Mouse (Mus musculus) adrenal gland, postnatal 25 days (tissue): ENCODE results near the gene Ddx23. TPM values are rescaled to one million over a fixed set of nuclear protein-coding genes. Genes with fewer than 3 reads are reported as not detected.

Experiments used
- DNase-seq: peaks from one replicate; pipeline ENCODE4 v3.0.0; 2021; ENCODE audit warnings: mixed read lengths
- total RNA-seq: library from RNA; stranded (reverse); gene quantifications from 2 replicates; pipeline ENCODE4 v1.2.3, GENCODE M21; 2021

The Ddx23 gene
- total RNA-seq, 1 experiment from 2014 or later, result 88.7 TPM

- no peak for DNase-seq
These were observed 29.8 kb downstream of the Ddx23 start for GRCm38 (mm10) chr15:98632921-98633320.

- DNase-seq, result peak; percentile 75
These were observed 30.5 kb downstream of the Ddx23 start for GRCm38 (mm10) chr15:98632107-98632744.

- DNase-seq, result peak; percentile 66
These were observed 31.2 kb downstream of the Ddx23 start for GRCm38 (mm10) chr15:98631493-98631892.

- DNase-seq, result no peak
These were observed 32.2 kb downstream of the Ddx23 start, which contains the start of gene Cacnb3 for GRCm38 (mm10) chr15:98630540-98630939. Gene Cacnb3 (plus strand): TSS chr15:98630840.

GRCm38 (mm10) chr15:98629464-98629863 lies 33.2 kb downstream of the Ddx23 start:
- no peak for DNase-seq

- DNase-seq, result no peak
These were observed 34.0 kb downstream of the Ddx23 start for GRCm38 (mm10) chr15:98628589-98629254.

- no peak for DNase-seq
These were observed 36.0 kb downstream of the Ddx23 start for GRCm38 (mm10) chr15:98626487-98627212.

- no peak for DNase-seq
These were observed 36.6 kb downstream of the Ddx23 start for GRCm38 (mm10) chr15:98626078-98626477.

GRCm38 (mm10) chr15:98623361-98623821 lies 39.3 kb downstream of the Ddx23 start:
- DNase-seq, result no peak

- DNase-seq, result no peak
These were observed 40.0 kb downstream of the Ddx23 start for GRCm38 (mm10) chr15:98622721-98623120.

GRCm38 (mm10) chr15:98622199-98622598 lies 40.5 kb downstream of the Ddx23 start:
- DNase-seq, result no peak

- peak; percentile 68 for DNase-seq
These were observed 45.5 kb downstream of the Ddx23 start for GRCm38 (mm10) chr15:98617176-98617537.

GRCm38 (mm10) chr15:98616362-98617175 lies 46.1 kb downstream of the Ddx23 start:
- DNase-seq, result no peak

- DNase-seq, result no peak
These were observed 46.9 kb downstream of the Ddx23 start for GRCm38 (mm10) chr15:98615751-98616150.

GRCm38 (mm10) chr15:98614971-98615370 lies 47.7 kb downstream of the Ddx23 start:
- DNase-seq, result no peak

- peak; percentile 41 for DNase-seq
These were observed 48.1 kb downstream of the Ddx23 start for GRCm38 (mm10) chr15:98614551-98614950.

GRCm38 (mm10) chr15:98612229-98612628 lies 50.5 kb downstream of the Ddx23 start:
- no peak for DNase-seq

- DNase-seq, result no peak
These were observed 52.5 kb downstream of the Ddx23 start for GRCm38 (mm10) chr15:98610131-98610633.

GRCm38 (mm10) chr15:98609331-98610130 lies 53.2 kb downstream of the Ddx23 start, which contains the start of gene Adcy6:
Gene Adcy6 (minus strand): TSS chr15:98610076.
- peak; percentile 80 for DNase-seq

GRCm38 (mm10) chr15:98608784-98609250 lies 53.9 kb downstream of the Ddx23 start:
- peak; percentile 21 for DNase-seq
